Mouse (Mus musculus) CH12.LX (cell line): Measurements from ENCODE around the gene Tmem170b. TPM values are rescaled to one million over a fixed set of nuclear protein-coding genes. Genes with fewer than 3 reads are reported as not detected.

Experiments used
- DNase-seq: peaks from one replicate; pipeline ENCODE4 v3.0.0-alpha.2; 2013; ENCODE audit errors: extremely low read depth
- H3K27ac ChIP-seq: 2 replicates; pipeline ENCODE4 v1.5.1; 2012; ENCODE audit warnings: low read depth, mild to moderate bottlenecking, control low read depth, moderate library complexity; ENCODE audit not compliant: insufficient read depth
- H3K27me3 ChIP-seq: replicated peaks from 2 replicates; pipeline ENCODE3; 2012; ENCODE audit warnings: inconsistent platforms
- H3K36me3 ChIP-seq, 2 experiments: replicated peaks in 1 of 2; 2 replicates each; pipeline versions ENCODE3 to v1.6.1; 2012; ENCODE audit warnings: inconsistent platforms in 1 of 2, low read length in 1 of 2, mild to moderate bottlenecking in 1 of 2, mixed read lengths in 1 of 2, moderate library complexity in 1 of 2; ENCODE audit not compliant: control insufficient read depth in 1 of 2, insufficient read depth in 1 of 2
- H3K4me1 ChIP-seq, 2 experiments: 2 replicates each; pipeline ENCODE4 v1.6.1; 2012; ENCODE audit warnings: inconsistent platforms in 1 of 2, moderate library complexity in 1 of 2; ENCODE audit not compliant: insufficient read depth in 2 of 2, control insufficient read depth in 1 of 2
- H3K4me2 ChIP-seq: 2 replicates; pipeline ENCODE4 v1.6.1; 2012; ENCODE audit warnings: low read depth, mild to moderate bottlenecking, control low read depth; ENCODE audit not compliant: poor library complexity, insufficient read depth, severe bottlenecking
- H3K4me3 ChIP-seq, 3 experiments: fragments of 150-350 bp in 1 of 3; sonication (generic) in 1 of 3; replicated peaks in 1 of 3; 2 replicates each; pipeline versions ENCODE3 to v1.5.1; 2011 to 2012; ENCODE audit warnings: low read depth in 2 of 3, low read length in 2 of 3, mild to moderate bottlenecking in 2 of 3, moderate library complexity in 2 of 3, control low read depth in 1 of 3, improper control_type of control experiment in 1 of 3, inconsistent platforms in 1 of 3, mixed read lengths in 1 of 3; ENCODE audit not compliant: poor library complexity in 1 of 3
- H3K79me2 ChIP-seq: replicated peaks from 2 replicates; pipeline ENCODE4 v1.6.1; 2012; ENCODE audit warnings: mild to moderate bottlenecking, moderate library complexity; ENCODE audit not compliant: control insufficient read depth, poor library complexity, insufficient read depth, severe bottlenecking; ENCODE audit errors: extremely low read depth
- H3K9ac ChIP-seq: 2 replicates; pipeline ENCODE4 v1.6.1; 2012; ENCODE audit warnings: low read depth, mild to moderate bottlenecking, control low read depth, moderate library complexity; ENCODE audit not compliant: insufficient read depth
- H3K9me3 ChIP-seq: replicated peaks from 2 replicates; pipeline ENCODE3; 2012; ENCODE audit warnings: low read length, inconsistent platforms, mixed read lengths
- BHLHE40 ChIP-seq: IDR thresholded peaks from 2 replicates; pipeline ENCODE4 v1.6.1; 2011; ENCODE audit warnings: mild to moderate bottlenecking, low read depth, low read length, improper control_type of control experiment
- CHD2 ChIP-seq: IDR thresholded peaks from 2 replicates; pipeline ENCODE4 v1.6.1; 2011; ENCODE audit warnings: low read length, improper control_type of control experiment
- CTCF ChIP-seq, 2 experiments: IDR thresholded peaks in 1 of 2; conservative IDR thresholded peaks in 1 of 2; 2 replicates each; pipeline ENCODE4 v1.5.1; 2011 to 2012; ENCODE audit warnings: low read depth in 2 of 2, low read length in 2 of 2, improper control_type of control experiment in 1 of 2, inconsistent platforms in 1 of 2, mild to moderate bottlenecking in 1 of 2, moderate library complexity in 1 of 2
- EP300 ChIP-seq: IDR thresholded peaks from 2 replicates; pipeline ENCODE4 v1.6.1; 2011; ENCODE audit warnings: low read length, improper control_type of control experiment
- ETS1 ChIP-seq: conservative IDR thresholded peaks from 2 replicates; pipeline ENCODE4 v1.6.1; 2012; ENCODE audit warnings: low read depth, mild to moderate bottlenecking, inconsistent platforms, low read length, improper control_type of control experiment, moderate library complexity
- HCFC1 ChIP-seq: IDR thresholded peaks from 2 replicates; pipeline ENCODE4 v1.6.1; 2012; ENCODE audit warnings: low read depth, mild to moderate bottlenecking, inconsistent platforms, low read length, improper control_type of control experiment
- IRF4 ChIP-seq: IDR thresholded peaks from 2 replicates; pipeline ENCODE4 v1.6.1; 2014; ENCODE audit warnings: low read depth, mild to moderate bottlenecking, inconsistent platforms, low read length, improper control_type of control experiment
- JUN ChIP-seq: IDR thresholded peaks from 2 replicates; pipeline ENCODE4 v1.6.1; 2011; ENCODE audit warnings: low read depth, mild to moderate bottlenecking, low read length, improper control_type of control experiment, moderate library complexity; ENCODE audit not compliant: insufficient read depth
- JUND ChIP-seq: conservative IDR thresholded peaks from 2 replicates; pipeline ENCODE4 v1.6.1; 2011; ENCODE audit warnings: low read depth, low read length, improper control_type of control experiment
- KAT2A ChIP-seq: IDR thresholded peaks from 2 replicates; pipeline ENCODE4 v1.6.1; 2012; ENCODE audit warnings: low read length, improper control_type of control experiment, inconsistent platforms; ENCODE audit not compliant: insufficient replicate concordance
- MAFK ChIP-seq: IDR thresholded peaks from 2 replicates; pipeline ENCODE4 v1.6.1; 2011; ENCODE audit warnings: low read length, improper control_type of control experiment; ENCODE audit not compliant: insufficient replicate concordance
- MAX ChIP-seq: IDR thresholded peaks from 2 replicates; pipeline ENCODE4 v1.6.1; 2011; ENCODE audit warnings: low read length, improper control_type of control experiment
- MAZ ChIP-seq: IDR thresholded peaks from 2 replicates; pipeline ENCODE4 v1.6.1; 2012; ENCODE audit warnings: low read depth, mild to moderate bottlenecking, inconsistent platforms, low read length, improper control_type of control experiment, moderate library complexity
- MEF2A ChIP-seq: IDR thresholded peaks from 2 replicates; pipeline ENCODE4 v1.6.1; 2014; ENCODE audit warnings: low read depth, mild to moderate bottlenecking, inconsistent platforms, low read length, improper control_type of control experiment, borderline replicate concordance
- MXI1 ChIP-seq: IDR thresholded peaks from 2 replicates; pipeline ENCODE4 v1.6.1; 2011; ENCODE audit warnings: mild to moderate bottlenecking, low read depth, low read length, improper control_type of control experiment
- MYC ChIP-seq: IDR thresholded peaks from 2 replicates; pipeline ENCODE4 v1.6.1; 2011; ENCODE audit warnings: low read depth, mild to moderate bottlenecking, improper control_type of control experiment, low read length
- NELFE ChIP-seq: IDR thresholded peaks from 2 replicates; pipeline ENCODE4 v1.6.1; 2011; ENCODE audit warnings: low read depth, low read length, improper control_type of control experiment
- PAX5 ChIP-seq: IDR thresholded peaks from 2 replicates; pipeline ENCODE4 v1.6.1; 2012; ENCODE audit warnings: low read length, inconsistent platforms, mixed read lengths
- RCOR1 ChIP-seq: conservative IDR thresholded peaks from 2 replicates; pipeline ENCODE4 v1.6.1; 2012; ENCODE audit warnings: low read depth, mild to moderate bottlenecking, inconsistent platforms, low read length, improper control_type of control experiment
- TBP ChIP-seq: conservative IDR thresholded peaks from 2 replicates; pipeline ENCODE4 v1.6.1; 2011; ENCODE audit warnings: low read depth, low read length, improper control_type of control experiment
- TCF12 ChIP-seq: IDR thresholded peaks from 2 replicates; pipeline ENCODE4 v1.6.1; 2014; ENCODE audit warnings: low read depth, mild to moderate bottlenecking, inconsistent platforms, low read length, improper control_type of control experiment
- ZC3H11A ChIP-seq: IDR thresholded peaks from 2 replicates; pipeline ENCODE4 v1.6.1; 2012; ENCODE audit warnings: low read depth, mild to moderate bottlenecking, inconsistent platforms, low read length, improper control_type of control experiment
- dilution Hi-C: fragments of 300-500 bp; cut with MboI; formaldehyde crosslinking; loops from 2 replicates; pipeline ENCODE4 v1.14.3; 2020; ENCODE audit warnings: low sequenced_read_pairs; ENCODE audit not compliant: extremely low pct_unique_long_range_greater_than_20kb, extremely low pct_ligation_motif_present
- in situ Hi-C: fragments of 300-500 bp; cut with MboI; formaldehyde crosslinking; loops from 3 replicates; pipeline ENCODE4 v1.14.3; 2019; ENCODE audit warnings: low sequenced_read_pairs, low pct_ligation_motif_present, low pct_unique_long_range_greater_than_20kb, mixed read lengths
- polyA plus RNA-seq: library from polyadenylated mRNA; unstranded; fragments of >175 nt; gene quantifications from 2 replicates; pipeline ENCODE4 v1.2.1, GENCODE M21; 2012; ENCODE audit warnings: low read depth; ENCODE audit not compliant: insufficient read length
- total RNA-seq, 2 experiments: library from RNA; depleted of rRNA; stranded (reverse); fragments of 300-350 nt in 1 of 2; fragments of >200 nt in 1 of 2; gene quantifications; 2 replicates each; pipeline ENCODE4 v1.2.3; 2012 to 2014

The Tmem170b gene
- total and polyA plus RNA-seq, 3 experiments: 5.0 to 5.9 (median 5.5) TPM

GRCm38 (mm10) chr13:41670386-41671130, 64.9 kb downstream of the Tmem170b start:
- Histone ChIP-seq H3K9me3 (peaks cover 2% of the 10 kb centered on the region), H3K27ac (peak overlapping the region; percentile 21; the same call in 1 of the 2 replicates), H3K4me3 (no peak overlapping the region), H3K27me3 (no peaks in the 10 kb centered on the region), H3K9ac (no peak overlapping the region), H3K4me2 (no peak overlapping the region), H3K36me3 (no peaks in the 10 kb centered on the region), H3K4me1 (peaks cover 26 to 49% of the 10 kb centered on the region in 2 experiments), H3K79me2 (no peaks in the 10 kb centered on the region)
- no peak for DNase-seq
- in situ Hi-C loops: no loop called here
- dilution Hi-C loops: no loop called here
- TF ChIP-seq NELFE (no peak), KAT2A (no peak), EP300 (0 out of 2 replicates have a peak, but pooled peaks have one; percentile 15), MYC (no peak), TCF12 (0 out of 2 replicates have a peak, but pooled peaks have one; percentile 22), RCOR1 (no peak), MAX (no peak), JUND (no peak), MEF2A (0 out of 2 replicates have a peak, but pooled peaks have one; percentile 47), IRF4 (peak; percentile 34; the same call in 1 of the 2 replicates), JUN (no peak), BHLHE40 (no peak), ZC3H11A (no peak), MAZ (no peak), MXI1 (no peak), ETS1 (0 out of 2 replicates have a peak, but pooled peaks have one; percentile 8), HCFC1 (no peak), PAX5 (no peak)

- Histone ChIP-seq H3K36me3 (no peaks in the 10 kb centered on the region), H3K79me2 (no peaks in the 10 kb centered on the region), H3K4me3 (no peak overlapping the region), H3K9ac (no peak overlapping the region; the same call in 1 of the 2 replicates), H3K27me3 (no peaks in the 10 kb centered on the region), H3K4me2 (no peak overlapping the region), H3K9me3 (peaks cover 2% of the 10 kb centered on the region), H3K27ac (peak overlapping the region; percentile 21; the same call in 1 of the 2 replicates), H3K4me1 (peaks cover 30 to 55% of the 10 kb centered on the region in 2 experiments)
- DNase-seq: peak; percentile 64
- dilution Hi-C loops (no loop called here), in situ Hi-C loops (no loop called here)
- peak; percentile 69 for TF ChIP-seq TCF12
- TF ChIP-seq HCFC1: no peak; the same call in 1 of the 2 replicates
- TF ChIP-seq MAFK: 0 out of 2 replicates have a peak, but pooled peaks have one; percentile 48
- no peak for TF ChIP-seq CTCF (conservative IDR thresholded peaks at IDR 0.05 in 1 of 2, IDR thresholded peaks at IDR 0.05 in 1 of 2; ENCODE audit: low read depth in 2 of 2, low read length in 2 of 2)
- TF ChIP-seq JUND: peak; percentile 89
- TF ChIP-seq ETS1: peak; percentile 93
- 0 out of 2 replicates have a peak, but pooled peaks have one; percentile 60 for TF ChIP-seq CHD2
- peak; percentile 80 for TF ChIP-seq MEF2A
- TF ChIP-seq BHLHE40: peak; percentile 57
- TF ChIP-seq IRF4: peak; percentile 91
- peak; percentile 90 for TF ChIP-seq EP300
- no peak for TF ChIP-seq TBP
- TF ChIP-seq JUN: peak; percentile 79
Measured at GRCm38 (mm10) chr13:41671136-41671705, 65.5 kb downstream of the Tmem170b start.
